ENCODE assay signal across 22 mouse cellular contexts in genomic region chr15:78271208-78271607, GRCm38 (mm10). TPM values are rescaled to one million over a fixed set of nuclear protein-coding genes. Genes with fewer than 3 reads are reported as not detected.
DNase-seq lines count a peak whose midpoint lies in the region; ATAC-seq and TF ChIP-seq lines count a peak whose summit lies in the region.
"Had no signal": no experiment of that assay in that cellular context is flagged by ENCODE, and none has a peak within 500 bp of the region (broad histone marks: within the 10 kb centered on the region; RNA-seq: fewer than 3 reads in every experiment).

No protein-coding gene starts in this region.

- ATAC-seq in liver, embryonic 14.5 days (ENCODE audit: insufficient read depth): peak; percentile 43
- ATAC-seq: forebrain, embryonic 14.5 days had no signal

- no peaks in the 10 kb centered on the region; the same call in 1 of the 2 replicates for H3K9me3 ChIP-seq in liver, embryonic 14.5 days (ENCODE audit: control insufficient read depth, low read length)
- no peaks in the 10 kb centered on the region for H3K9me3 ChIP-seq in limb, embryonic 10.5 days (replicated peaks)
- H3K9me3 ChIP-seq: embryonic facial prominence, embryonic 15.5 days; forebrain, embryonic 10.5 days; heart, embryonic 10.5 days; heart, embryonic 15.5 days had no signal

- no peak overlapping the region for H3K4me3 ChIP-seq in bone marrow macrophage, adult 2 months (ENCODE audit: insufficient read depth, low read length)
- no peak overlapping the region for H3K4me3 ChIP-seq in liver, embryonic 14.5 days (ENCODE audit: insufficient read depth in 1 of 2, low read depth in 2 of 2, low read length in 2 of 2)
- H3K4me3 ChIP-seq in macrophage (ENCODE audit: inconsistent target): no peak overlapping the region
- no peak overlapping the region for H3K4me3 ChIP-seq in limb, embryonic 10.5 days
- H3K4me3 ChIP-seq: embryonic facial prominence, embryonic 15.5 days; erythroblast, embryonic 14.5 days; forebrain, embryonic 10.5 days; heart, embryonic 10.5 days; heart, embryonic 15.5 days; hindbrain, embryonic 10.5 days had no signal

- H3K4me2 ChIP-seq in liver, embryonic 14.5 days (ENCODE audit: low read depth): peak overlapping the region; percentile 18; the same call in 1 of the 2 replicates
- H3K4me2 ChIP-seq: embryonic facial prominence, embryonic 15.5 days; heart, embryonic 15.5 days; hindbrain, embryonic 14.5 days had no signal

- TF ChIP-seq EP300 in liver, embryonic 14.5 days (IDR thresholded peaks at IDR 0.05; ENCODE audit: low read depth): peak; percentile 70

- H3K9ac ChIP-seq in liver, embryonic 14.5 days (replicated peaks): no peak overlapping the region
- H3K9ac ChIP-seq: embryonic facial prominence, embryonic 15.5 days; heart, embryonic 15.5 days; hindbrain, embryonic 14.5 days had no signal

- H3K27ac ChIP-seq in bone marrow macrophage, adult 2 months (ENCODE audit: insufficient read depth, low read depth, low read length): peak overlapping the region; percentile 67
- H3K27ac ChIP-seq in liver, embryonic 14.5 days: 0 out of 2 replicates have a peak overlapping the region, but pooled peaks have one; percentile 14
- peak overlapping the region; percentile 43 for H3K27ac ChIP-seq in macrophage
- H3K27ac ChIP-seq in limb, embryonic 10.5 days: no peak overlapping the region
- H3K27ac ChIP-seq: embryonic facial prominence, embryonic 15.5 days; forebrain, embryonic 10.5 days; heart, embryonic 15.5 days; hindbrain, embryonic 10.5 days; hindbrain, embryonic 14.5 days had no signal

- intact Hi-C loops in left cerebral cortex, postnatal 36 days (cut with DNase I): no loop called here

- no peaks in the 10 kb centered on the region for H3K27me3 ChIP-seq in liver, embryonic 14.5 days (ENCODE audit: control insufficient read depth, insufficient read depth, low read length)
- H3K27me3 ChIP-seq in limb, embryonic 10.5 days (ENCODE audit: low read depth, poor library complexity, severe bottlenecking): no peaks in the 10 kb centered on the region
- H3K27me3 ChIP-seq: embryonic facial prominence, embryonic 15.5 days; heart, embryonic 15.5 days had no signal

- no peaks in the 10 kb centered on the region for H3K36me3 ChIP-seq in liver, embryonic 14.5 days (replicated peaks; ENCODE audit: control insufficient read depth, insufficient read depth, low read depth)
- no peaks in the 10 kb centered on the region for H3K36me3 ChIP-seq in macrophage (ENCODE audit: inconsistent target)
- H3K36me3 ChIP-seq in limb, embryonic 10.5 days: no peaks in the 10 kb centered on the region
- H3K36me3 ChIP-seq: embryonic facial prominence, embryonic 15.5 days; forebrain, embryonic 10.5 days; heart, embryonic 10.5 days; heart, embryonic 15.5 days; hindbrain, embryonic 10.5 days had no signal

- peak; percentile 58 for DNase-seq in 416B (ENCODE audit: low read depth)
- DNase-seq in liver, embryonic 14.5 days (ENCODE audit: low read depth in 3 of 3, low spot score in 3 of 3): no peak
- DNase-seq in limb, embryonic 10.5 days (ENCODE audit: low spot score): no peak
- no peak for DNase-seq in c-Kit-positive CD71-positive TER-119-positive erythroid progenitor cells, embryonic 14.5 days (ENCODE audit: low spot score)
- DNase-seq in left cerebral cortex, postnatal 36 days (ENCODE audit: low spot score in 2 of 2): no peak
- DNase-seq: adrenal gland, adult 8-10 months; adrenal gland, postnatal 36 days; cerebellum, adult 2 months; cerebellum, postnatal 10 days; embryo, embryonic 11 days; heart, adult 18-20 months; heart, postnatal 14 days had no signal

- H3K79me2 ChIP-seq in macrophage (ENCODE audit: inconsistent target): no peaks in the 10 kb centered on the region

- no peak for TF ChIP-seq CTCF in bone marrow macrophage, adult 2 months (IDR thresholded peaks at IDR 0.05; ENCODE audit: low read depth, low read length)
- no peak for TF ChIP-seq CTCF in liver, embryonic 14.5 days (IDR thresholded peaks at IDR 0.05; ENCODE audit: low read depth)

- TF ChIP-seq POLR2A in bone marrow macrophage, adult 2 months (IDR thresholded peaks at IDR 0.05; ENCODE audit: borderline replicate concordance, low read depth, low read length): no peak

- H3K4me1 ChIP-seq in bone marrow macrophage, adult 2 months (ENCODE audit: control insufficient read depth, insufficient read depth, low read length): peaks cover 37% of the 10 kb centered on the region
- peaks cover 34 to 50% of the 10 kb centered on the region in 2 experiments for H3K4me1 ChIP-seq in liver, embryonic 14.5 days (replicated peaks; ENCODE audit: control insufficient read depth in 2 of 2, insufficient read depth in 2 of 2, low read length in 1 of 2)
- 0 out of 2 replicates have a peak, but pooled peaks cover 4% of the 10 kb centered on the region for H3K4me1 ChIP-seq in limb, embryonic 10.5 days
- H3K4me1 ChIP-seq: heart, embryonic 15.5 days had no signal

RNA-seq across cellular contexts. Expression of gene Ncf4, which starts 26.6 kb away (rescaled TPM):
- 350 and 424 TPM in 2 replicates for polyA plus RNA-seq in bone marrow macrophage, adult 2 months (2012; ENCODE audit: insufficient read depth, insufficient read length, missing spikeins)
- polyA plus RNA-seq in liver, embryonic 14.5 days (2012; rRNA removed): 23.8 and 32.0 TPM in 2 replicates
- 32.9 and 38.8 TPM in 2 replicates for polyA plus RNA-seq in liver, embryonic 14.5 days (2014; fragmentation: Nextera tagmentation; extraction: Ambion mirVana)
- total RNA-seq in macrophage (2018; cell fraction: chromatin; rRNA removed): 100 to 1,000 TPM; 207 to 676 (median 348) TPM
- total RNA-seq in macrophage (2018; cell fraction: cytosol; rRNA removed): 100 to 1,000 TPM in 22 of 26 experiments, 10 to 100 TPM in 4; 86.5 to 237 (median 140) TPM
- 100 to 1,000 TPM; 191 to 475 (median 284) TPM for total RNA-seq in macrophage (2018; cell fraction: nucleus; rRNA removed)
- polyA plus RNA-seq in macrophage (2018): 91.7 to 151 TPM (median 136 TPM) in 3 replicates
- 4.3 and 5.3 TPM in 2 replicates for polyA plus RNA-seq in limb, embryonic 10.5 days (2016; fragmentation: Nextera tagmentation; extraction: Ambion mirVana)
- total RNA-seq in left cerebral cortex, postnatal 36 days (2021): 1 to 10 TPM; 1.2 TPM

RNA-seq across cellular contexts. Expression of gene Csf2rb2, which starts 34.3 kb away (rescaled TPM):
- 66.8 and 71.4 TPM in 2 replicates for polyA plus RNA-seq in bone marrow macrophage, adult 2 months (2012; ENCODE audit: insufficient read depth, insufficient read length, missing spikeins)
- polyA plus RNA-seq in liver, embryonic 14.5 days (2012; rRNA removed): 1.6 and 1.9 TPM in 2 replicates
- 1.1 and 1.2 TPM in 2 replicates for polyA plus RNA-seq in liver, embryonic 14.5 days (2014; fragmentation: Nextera tagmentation; extraction: Ambion mirVana)
- total RNA-seq in macrophage (2018; cell fraction: chromatin; rRNA removed): 100 to 1,000 TPM in 24 of 26 experiments, 10 to 100 TPM in 2; 93.7 to 377 (median 188) TPM
- total RNA-seq in macrophage (2018; cell fraction: cytosol; rRNA removed): 100 to 1,000 TPM in 23 of 26 experiments, 10 to 100 TPM in 3; 89.9 to 261 (median 155) TPM
- 100 to 1,000 TPM; 161 to 367 (median 204) TPM for total RNA-seq in macrophage (2018; cell fraction: nucleus; rRNA removed)
- 77.0 to 225 TPM (median 156 TPM) in 3 replicates for polyA plus RNA-seq in macrophage (2018)
- polyA plus RNA-seq in limb, embryonic 10.5 days (2016; fragmentation: Nextera tagmentation; extraction: Ambion mirVana): 0.40 and 0.45 TPM in 2 replicates
- under 1 TPM; 0.39 to 0.59 TPM for total RNA-seq in left cerebral cortex, postnatal 36 days (2021)
- polyA plus RNA-seq: forebrain, embryonic 14.5 days had no signal

RNA-seq across cellular contexts. Expression of gene Csf2rb, which starts 54.3 kb away (rescaled TPM):
- polyA plus RNA-seq in bone marrow macrophage, adult 2 months (2012; ENCODE audit: insufficient read depth, insufficient read length, missing spikeins): 161 and 193 TPM in 2 replicates
- polyA plus RNA-seq in liver, embryonic 14.5 days (2012; rRNA removed): 4.3 and 4.5 TPM in 2 replicates
- 5.0 and 5.9 TPM in 2 replicates for polyA plus RNA-seq in liver, embryonic 14.5 days (2014; fragmentation: Nextera tagmentation; extraction: Ambion mirVana)
- total RNA-seq in macrophage (2018; cell fraction: chromatin; rRNA removed): 100 to 1,000 TPM in 25 of 26 experiments, 10 to 100 TPM in 1; 98.3 to 501 (median 237) TPM
- 100 to 1,000 TPM in 24 of 26 experiments, 10 to 100 TPM in 2; 82.9 to 277 (median 147) TPM for total RNA-seq in macrophage (2018; cell fraction: cytosol; rRNA removed)
- 100 to 1,000 TPM; 137 to 557 (median 211) TPM for total RNA-seq in macrophage (2018; cell fraction: nucleus; rRNA removed)
- polyA plus RNA-seq in macrophage (2018): 65.3 to 406 TPM (median 143 TPM) in 3 replicates
- 1.5 and 3.3 TPM in 2 replicates for polyA plus RNA-seq in limb, embryonic 10.5 days (2016; fragmentation: Nextera tagmentation; extraction: Ambion mirVana)
- 1 to 10 TPM; 1.2 TPM for total RNA-seq in left cerebral cortex, postnatal 36 days (2021)

Comparison
In these comparisons a context has a peak if more than half of its experiments do, and no peak if none do; other contexts are left out.
1. RNA of gene Csf2rb2, which starts 34.3 kb away (polyA plus RNA-seq): 77.0 to 225 TPM in macrophage and 66.8 to 71.4 TPM in bone marrow macrophage, adult 2 months; 1.1 to 1.9 TPM in liver, embryonic 14.5 days and 0.40 to 0.45 TPM in limb, embryonic 10.5 days; every median in the first group is over 10 times any median in the second.